Mouse (Mus musculus) WW6 (cell line): ENCODE measurements around the gene Slc16a12.
"Not testable (repeated sequence)": the region's sequence is repeated elsewhere in the genome, so short reads cannot be mapped to it uniquely, and the experiment has no call there.

Experiments
- DNase-seq: peaks from one replicate; pipeline ENCODE4 v3.0.0-alpha.2; 2013; ENCODE audit warnings: low read depth, low spot score

Gene Slc16a12

DNA sequence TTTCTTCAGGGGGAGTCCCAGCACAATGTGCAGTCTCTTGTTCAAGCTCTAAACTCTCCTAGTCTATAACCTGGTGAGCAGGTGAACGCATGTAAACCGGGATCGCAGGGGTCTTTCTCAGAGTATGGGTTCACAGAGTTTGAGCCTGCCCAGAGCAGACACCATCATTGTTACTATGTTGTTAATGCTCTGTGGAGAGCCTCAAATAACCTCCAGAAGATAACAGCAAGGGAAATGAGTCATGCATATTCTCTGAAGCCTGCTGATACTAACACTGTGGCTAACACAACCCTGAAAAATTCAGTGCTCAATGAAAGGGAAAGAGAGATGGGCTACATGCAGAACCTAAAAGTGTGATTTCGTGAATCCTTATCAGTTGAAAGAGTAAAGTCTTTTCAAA, 68.7 kb downstream of the Slc16a12 start:
- DNase-seq, result no peak

DNA sequence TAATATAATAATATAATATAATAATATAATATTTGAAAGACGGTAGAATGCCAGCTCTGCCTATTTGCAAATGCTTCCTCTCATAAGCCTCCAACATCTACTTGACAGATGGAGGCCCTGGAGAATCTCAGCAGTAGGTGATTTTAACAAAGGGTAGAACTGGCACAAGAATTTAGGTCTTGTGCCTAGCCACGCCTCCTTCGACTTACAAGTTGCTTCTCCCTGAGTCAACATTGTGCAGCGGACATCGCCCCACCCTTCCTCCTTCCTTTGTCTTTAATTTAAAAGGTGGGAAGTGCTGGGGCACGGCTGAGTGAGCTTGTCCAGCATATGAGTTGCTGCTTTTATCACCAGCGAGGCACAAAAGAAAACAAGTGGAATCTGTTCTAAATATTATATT, 73.6 kb downstream of the Slc16a12 start:
- DNase-seq, result no peak

DNA sequence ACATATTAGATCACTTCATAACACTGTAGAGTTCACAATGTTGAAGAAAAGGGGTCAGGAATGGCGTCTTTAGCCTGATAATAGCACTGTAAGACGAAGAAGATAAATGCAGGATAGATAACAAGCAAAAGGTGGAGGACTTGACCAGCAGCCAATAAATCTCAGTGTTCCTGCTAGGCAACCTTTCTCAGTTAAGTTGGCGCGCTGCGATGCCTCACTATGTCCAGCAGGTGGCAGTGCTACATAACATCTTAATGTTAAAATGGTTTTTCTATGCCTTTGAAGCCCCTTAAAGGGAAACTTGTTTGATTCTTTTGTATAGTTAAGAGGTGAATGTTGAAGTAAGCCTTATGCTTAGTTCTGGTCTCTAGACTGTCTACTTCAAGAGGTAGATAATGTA, 81.0 kb downstream of the Slc16a12 start:
- no peak for DNase-seq

DNA sequence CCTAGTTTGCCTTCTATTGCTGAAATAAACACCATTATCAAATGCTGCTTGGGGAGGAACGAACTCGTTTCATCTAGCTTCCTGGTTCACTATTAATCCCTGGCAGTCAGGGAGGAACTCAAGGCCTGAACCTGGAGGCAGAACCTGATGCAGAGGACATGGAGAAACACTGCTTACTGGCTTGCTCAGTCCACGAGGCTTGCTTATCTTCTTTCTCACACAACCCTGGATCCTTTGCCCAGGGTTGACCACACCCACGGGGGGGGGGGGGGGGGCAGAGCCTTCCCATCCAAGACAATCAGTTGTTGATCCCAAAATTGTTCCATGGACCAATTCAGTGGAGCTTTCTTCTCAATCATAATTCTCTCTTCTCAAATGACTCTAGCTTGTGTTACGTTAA, 84.3 kb downstream of the Slc16a12 start:
- DNase-seq, result no peak

DNA sequence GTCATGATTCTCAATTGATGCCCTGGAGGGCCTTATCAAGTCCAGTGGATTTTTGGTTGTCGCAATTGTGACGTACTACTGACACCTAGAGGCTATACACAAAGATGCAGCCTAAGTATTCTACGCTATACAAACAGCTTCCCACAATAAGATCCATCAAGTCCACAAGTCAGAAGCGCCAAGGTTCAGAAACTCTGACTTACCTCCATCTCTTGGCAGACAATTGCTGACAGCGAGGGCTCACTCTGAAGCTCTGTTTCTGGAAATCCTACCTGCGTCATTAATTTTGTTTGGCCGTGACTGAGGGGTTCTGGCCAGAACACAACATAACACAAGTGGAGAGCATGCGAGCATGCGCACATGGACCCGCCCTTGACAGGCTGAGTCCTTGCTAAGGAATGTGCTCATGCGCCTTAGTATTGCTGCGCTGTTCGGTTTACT, 85.0 kb downstream of the Slc16a12 start:
- peak; percentile 52 for DNase-seq

DNA sequence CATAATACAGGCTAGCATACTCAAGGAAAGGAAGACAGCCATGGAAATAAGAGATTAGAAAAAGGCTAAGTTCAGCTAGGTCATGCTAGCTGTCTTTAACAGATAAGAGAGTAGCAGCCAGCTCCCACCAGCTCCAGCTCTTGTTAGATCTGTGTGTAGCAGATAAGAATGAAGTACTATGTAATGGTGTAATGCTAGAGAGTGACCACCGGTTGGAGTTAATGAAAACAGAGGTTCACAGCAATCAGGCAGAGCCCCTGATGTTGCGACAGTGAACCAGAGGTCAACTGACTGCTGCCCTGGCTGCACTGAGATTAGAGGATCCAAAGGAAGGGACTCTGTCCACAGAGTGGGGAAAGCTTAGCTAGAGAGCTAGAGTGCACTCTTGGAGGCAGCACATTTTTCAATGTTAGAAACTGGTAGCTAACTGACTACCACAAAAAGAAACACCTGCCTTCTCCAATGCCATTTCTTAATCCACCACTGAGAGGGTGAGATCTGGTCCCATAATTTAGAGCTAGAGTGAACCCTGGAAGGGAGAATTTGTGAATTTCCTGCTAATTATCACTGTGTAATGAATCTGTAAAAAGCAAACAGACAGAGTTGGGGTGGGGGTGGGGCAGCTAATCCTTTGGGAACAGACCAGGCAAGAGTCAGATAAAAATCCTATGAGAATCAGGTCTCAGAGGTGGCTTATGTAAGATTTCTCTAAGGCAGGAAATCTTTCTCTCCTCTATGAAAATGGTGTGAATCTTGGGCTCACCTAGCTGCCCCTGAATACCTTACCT, 90.4 kb downstream of the Slc16a12 start:
- DNase-seq, result no peak

DNA sequence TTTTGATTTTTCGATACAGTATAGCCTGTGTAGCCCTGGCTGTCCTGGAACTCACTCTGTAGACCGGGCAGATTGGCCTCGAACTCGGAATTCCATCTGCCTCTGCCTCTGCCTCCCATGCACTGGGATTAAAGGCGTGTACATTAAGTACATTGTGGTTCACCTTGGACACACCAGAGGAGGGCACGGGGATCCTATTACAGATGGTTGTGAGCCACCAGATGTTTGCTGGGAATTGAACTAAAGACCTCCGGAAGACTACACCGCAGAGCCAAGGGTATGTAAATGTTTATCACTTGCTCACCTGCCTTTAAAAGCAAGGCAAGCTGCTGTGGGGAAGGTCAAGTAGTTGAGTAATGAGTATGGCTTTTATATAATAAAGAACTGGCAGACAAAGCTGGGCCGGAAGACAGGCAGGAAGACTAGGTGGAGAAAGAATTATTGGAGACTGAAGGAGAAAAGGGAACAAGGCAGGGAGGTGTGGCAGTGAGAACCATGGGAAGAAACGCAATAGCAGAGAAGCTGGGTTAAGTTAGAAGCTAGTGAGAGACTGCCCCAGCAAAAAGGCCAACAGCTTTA, 91.8 kb downstream of the Slc16a12 start:
- no peak for DNase-seq

DNA sequence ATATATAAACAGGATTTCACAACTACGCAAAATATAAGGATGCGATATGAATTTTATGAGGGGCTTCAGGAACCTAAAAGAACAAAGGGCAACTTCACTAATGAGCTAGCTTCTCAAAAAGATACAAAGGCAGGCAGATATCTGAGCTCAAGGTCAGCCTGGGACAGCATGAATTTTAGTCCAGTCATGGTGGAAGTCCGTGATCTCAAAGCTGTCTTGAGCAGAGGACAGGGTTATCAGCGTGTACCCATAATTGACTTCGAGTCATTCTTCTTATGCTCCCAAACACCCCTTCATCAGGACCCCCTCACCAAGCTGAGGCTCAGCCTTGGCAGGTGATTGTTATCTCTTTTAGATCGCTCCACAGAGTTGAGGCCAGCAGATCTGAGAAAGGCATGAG, 96.1 kb downstream of the Slc16a12 start:
- no peak for DNase-seq

DNA sequence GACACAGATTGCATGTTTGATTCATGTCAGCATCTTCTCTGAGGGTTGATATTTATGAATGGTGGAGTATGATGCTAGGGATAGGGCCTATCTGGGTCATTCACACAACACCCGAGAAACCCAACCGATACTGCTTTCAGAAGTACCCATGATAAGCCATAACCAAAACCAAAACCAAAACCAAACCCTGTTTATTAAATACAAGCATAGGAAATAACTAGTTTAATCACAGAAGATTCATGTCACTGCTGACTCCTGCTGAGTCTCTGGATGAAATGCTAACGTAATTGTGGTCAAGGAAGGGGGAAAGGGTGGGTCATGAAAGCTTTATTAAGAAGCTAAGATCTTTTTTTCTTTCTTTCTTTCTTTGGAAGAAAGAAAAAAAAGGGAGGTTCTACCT, 96.8 kb downstream of the Slc16a12 start:
- DNase-seq, result no peak

DNA sequence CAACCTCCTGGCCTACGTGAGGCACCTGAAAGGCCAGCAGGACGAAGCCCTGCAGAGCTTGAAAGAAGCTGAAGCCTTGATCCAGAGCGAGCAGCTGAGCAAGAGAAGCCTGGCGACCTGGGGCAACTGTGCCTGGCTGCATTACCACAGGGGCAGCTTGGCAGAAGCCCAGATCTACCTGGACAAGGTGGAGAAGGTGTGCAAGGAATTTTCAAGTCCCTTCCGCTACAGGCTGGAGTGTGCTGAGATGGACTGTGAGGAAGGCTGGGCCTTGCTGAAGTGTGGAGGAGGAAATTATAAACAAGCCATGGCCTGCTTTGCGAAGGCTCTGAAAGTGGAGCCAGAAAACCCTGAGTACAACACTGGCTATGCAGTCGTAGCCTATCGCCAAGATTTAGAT, 99.5 kb downstream of the Slc16a12 start:
- not testable (repeated sequence) for DNase-seq

DNA sequence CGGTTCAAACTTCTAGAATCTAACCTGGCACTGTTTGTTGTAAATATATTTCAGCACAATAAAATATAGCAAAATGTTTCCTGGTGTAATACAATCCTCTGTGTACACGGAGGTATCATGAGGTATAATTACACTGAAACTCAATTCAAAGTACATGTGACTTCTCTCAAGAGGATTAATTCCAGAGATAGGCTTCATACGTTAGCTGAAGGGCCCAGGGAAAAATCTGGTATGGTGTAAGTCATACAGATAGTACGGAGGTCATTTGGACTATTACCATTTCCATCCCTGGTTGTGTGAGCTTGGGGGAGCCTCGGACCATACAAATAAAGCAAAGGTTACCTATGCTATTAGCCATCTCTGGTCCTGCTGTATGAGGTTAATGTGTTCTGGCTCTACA, 104.5 kb downstream of the Slc16a12 start:
- DNase-seq, result no peak

DNA sequence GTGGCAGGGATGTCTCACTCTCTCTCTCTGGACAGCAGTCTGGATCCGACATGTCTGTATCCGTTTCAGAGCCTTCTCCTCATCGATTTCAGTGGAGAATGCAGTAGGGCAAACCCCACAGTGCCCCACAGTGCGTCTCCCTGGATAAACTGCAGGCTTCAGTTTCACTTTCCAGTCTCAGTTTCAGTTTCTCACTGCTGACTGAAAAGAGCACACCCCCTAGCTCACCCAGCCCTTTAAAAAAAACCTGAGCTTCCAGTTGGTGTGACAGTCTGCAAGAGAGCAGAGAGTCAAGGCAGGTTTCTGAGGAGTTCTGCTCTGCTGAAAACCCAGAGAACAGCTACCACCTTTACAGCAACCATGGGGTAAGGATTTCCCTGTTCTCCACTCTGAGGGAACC, 106.5 kb downstream of the Slc16a12 start, which contains the start of the genes Ifit1bl2 and Ifit1:
Gene Ifit1bl2, minus strand, starts transcription at position 121 of the 400 bp plus-strand sequence.
Gene Ifit1, plus strand, starts transcription at position 249 of the 400 bp plus-strand sequence.
- DNase-seq, result no peak

DNA sequence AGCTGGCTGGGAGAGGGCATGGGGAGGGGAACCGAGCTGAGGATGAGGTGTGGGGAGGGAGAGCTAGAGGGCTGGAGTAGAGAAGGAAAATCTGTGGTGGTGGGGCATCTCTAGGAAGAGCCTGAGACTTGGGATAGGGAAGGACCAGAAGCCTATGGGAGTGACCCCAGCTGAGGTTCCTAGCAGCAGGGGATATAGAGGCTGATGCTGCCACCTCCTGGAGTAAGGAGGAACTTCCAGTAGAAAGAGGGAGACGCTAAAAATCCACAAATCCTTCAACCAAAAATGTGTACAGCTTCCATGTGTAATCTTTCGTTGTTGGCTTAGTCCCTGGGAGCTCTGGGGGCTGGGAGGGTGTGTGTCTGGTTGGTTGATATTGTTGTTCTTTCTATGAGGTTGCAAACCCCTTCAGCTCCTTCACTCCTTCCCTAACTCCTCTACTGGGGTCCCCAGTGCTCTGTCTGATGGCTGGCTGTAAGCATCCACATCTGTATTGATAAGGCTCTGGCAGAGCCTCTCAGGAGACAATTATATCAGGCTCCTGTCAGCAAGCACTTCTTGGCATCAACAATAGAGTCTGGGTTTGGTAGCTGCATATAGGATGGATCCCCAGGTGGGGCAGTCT, 110.0 kb downstream of the Slc16a12 start:
- DNase-seq, result no peak

DNA sequence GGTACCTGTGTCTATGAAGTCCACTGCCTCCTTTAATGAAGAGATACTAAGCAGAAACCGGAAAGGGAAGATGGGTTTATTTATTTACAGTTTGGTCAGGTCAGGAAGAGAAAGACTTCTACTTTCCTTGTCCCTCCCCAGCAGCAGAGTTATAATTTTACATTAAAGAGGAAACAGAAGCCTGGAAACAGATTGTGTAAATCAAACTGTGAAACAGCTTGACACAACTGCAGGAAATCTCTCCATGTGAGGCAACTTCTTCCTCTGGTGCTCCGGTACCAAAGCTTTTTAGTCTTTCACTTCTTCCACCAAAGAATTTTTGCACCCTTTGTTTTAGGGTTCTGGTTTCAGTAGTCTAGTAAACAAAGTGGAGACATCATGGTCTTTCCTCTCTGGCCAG, 113.6 kb downstream of the Slc16a12 start:
- DNase-seq, result no peak

DNA sequence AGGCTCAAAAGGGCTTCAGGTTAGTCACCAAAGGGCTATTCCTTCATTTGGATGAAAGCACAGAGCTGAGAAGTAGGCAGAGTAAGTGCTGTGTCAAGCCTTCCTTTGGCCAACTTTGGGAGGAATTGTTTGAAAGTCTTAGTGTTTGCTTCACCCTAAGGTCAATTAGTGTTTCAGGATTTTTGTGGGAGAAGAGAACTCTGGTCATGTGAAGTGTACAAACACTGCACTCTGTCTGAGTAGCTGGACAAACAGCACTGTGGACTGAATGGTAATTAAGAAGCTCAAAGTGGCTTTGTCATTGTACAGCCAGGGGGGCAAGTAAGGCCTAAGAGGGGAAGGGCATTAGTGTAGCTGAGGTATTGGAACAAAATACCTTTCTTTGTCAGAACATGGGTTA, 115.6 kb downstream of the Slc16a12 start:
- no peak for DNase-seq

DNA sequence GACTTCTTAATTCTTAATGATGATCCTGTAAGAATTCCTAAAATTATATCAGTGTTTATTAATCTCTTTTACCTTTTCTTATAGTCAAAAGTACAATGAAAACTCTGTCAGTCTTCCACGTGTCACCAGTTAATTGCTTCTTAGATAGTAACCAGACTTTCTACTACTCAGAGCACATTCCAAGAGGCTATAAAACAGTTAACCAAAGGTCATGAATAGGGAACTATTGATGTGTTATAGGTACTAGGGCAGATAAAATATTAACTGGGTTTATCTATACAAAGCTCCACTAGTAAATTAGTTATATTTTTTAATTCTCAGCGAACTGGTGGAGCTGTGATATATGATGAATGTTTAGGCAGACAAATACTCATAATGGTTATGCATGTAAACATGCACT, 119.6 kb downstream of the Slc16a12 start:
- DNase-seq, result no peak

DNA sequence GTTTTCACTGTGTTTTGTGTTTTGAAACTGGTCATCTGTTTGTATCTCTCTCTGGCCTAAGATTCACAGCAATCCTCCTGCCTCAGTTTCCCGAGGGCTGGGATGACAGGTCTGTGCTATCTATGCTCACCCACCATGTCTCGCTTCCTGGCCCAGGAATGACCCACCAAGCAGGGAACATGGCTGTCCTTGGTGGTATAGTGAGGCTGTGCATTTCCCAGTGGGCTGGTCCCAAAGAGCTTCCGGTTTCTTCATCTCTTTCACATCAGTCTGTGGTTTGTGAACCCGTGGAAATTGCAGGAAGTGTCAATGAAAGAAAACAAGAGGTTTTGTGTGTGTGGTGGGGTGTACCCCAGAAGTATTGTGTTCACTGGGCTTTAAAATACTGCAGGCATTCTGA, 122.4 kb downstream of the Slc16a12 start:
- no peak for DNase-seq

DNA sequence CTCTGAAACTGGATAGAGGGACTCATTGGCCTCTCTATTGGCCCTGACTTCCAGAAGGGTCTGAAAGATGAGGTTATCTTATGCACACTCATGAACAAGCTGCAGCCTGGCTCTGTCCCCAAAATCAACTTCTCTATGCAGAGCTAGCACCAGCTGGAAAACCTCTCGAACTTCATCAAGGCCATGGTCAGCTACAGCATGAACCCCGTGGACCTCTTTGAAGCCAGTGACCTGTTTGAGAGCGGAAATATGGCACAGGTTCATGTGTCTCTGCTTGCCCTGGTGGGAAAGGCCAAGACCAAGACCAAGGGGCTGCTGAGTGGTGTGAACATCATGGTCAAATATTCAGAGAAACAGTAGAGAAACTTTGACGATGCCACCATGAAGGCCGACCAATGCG, 123.3 kb downstream of the Slc16a12 start:
- no peak for DNase-seq

DNA sequence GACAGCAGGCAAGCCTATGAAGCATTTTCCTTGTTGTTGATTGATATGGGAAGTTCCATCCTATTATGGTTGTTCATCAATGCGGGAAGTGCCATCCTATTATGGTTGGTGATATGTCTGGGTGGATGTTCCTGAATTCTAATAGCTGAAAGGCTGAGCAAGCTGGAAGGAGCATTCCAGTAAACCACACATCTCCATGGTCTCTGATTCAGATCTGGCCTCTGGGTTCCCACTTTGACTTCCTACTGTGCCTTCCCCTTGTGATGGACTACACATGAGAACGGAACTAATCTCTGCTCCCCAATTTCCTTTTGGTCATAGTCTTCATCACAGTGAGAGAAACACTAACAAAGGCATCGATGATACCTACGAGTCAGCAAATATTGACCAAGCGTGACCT, 126.2 kb downstream of the Slc16a12 start:
- DNase-seq, result no peak
